Mouse (Mus musculus) right cerebral cortex, adult 2 months (tissue): ENCODE measurements around the gene Six4.
"Not testable (repeated sequence)": the region's sequence is repeated elsewhere in the genome, so short reads cannot be mapped to it uniquely, and the experiment has no call there.

Experiments used
- DNase-seq, 2 experiments: peaks; one replicate each; pipeline ENCODE4 v3.0.0; 2021 to 2022; ENCODE audit warnings: low spot score in 2 of 2

Six4 gene

DNA sequence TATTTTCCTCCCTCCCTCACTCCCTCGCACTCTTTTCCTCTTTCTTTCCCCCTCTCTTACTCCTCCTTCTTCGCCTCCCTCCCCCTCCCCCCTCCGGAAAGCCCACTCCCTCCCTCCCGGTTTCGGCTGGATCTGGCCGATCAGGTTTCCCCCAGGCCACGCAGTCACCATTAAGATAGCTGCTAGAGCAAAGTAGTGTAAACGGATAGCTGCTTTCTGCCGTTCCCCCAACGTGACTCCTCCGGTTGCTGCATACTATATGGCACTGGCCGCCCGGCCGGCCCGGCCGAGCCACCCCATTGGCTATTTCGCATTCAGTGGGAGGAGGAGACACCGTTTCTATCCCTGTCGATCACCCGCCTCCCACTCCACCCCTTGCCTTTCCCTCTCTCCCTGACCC lies at the start of gene Six4:
Six4 (minus strand) TSS at position 261 of the 400 bp plus-strand sequence.
- peak; percentile 47 to 51 for DNase-seq

DNA sequence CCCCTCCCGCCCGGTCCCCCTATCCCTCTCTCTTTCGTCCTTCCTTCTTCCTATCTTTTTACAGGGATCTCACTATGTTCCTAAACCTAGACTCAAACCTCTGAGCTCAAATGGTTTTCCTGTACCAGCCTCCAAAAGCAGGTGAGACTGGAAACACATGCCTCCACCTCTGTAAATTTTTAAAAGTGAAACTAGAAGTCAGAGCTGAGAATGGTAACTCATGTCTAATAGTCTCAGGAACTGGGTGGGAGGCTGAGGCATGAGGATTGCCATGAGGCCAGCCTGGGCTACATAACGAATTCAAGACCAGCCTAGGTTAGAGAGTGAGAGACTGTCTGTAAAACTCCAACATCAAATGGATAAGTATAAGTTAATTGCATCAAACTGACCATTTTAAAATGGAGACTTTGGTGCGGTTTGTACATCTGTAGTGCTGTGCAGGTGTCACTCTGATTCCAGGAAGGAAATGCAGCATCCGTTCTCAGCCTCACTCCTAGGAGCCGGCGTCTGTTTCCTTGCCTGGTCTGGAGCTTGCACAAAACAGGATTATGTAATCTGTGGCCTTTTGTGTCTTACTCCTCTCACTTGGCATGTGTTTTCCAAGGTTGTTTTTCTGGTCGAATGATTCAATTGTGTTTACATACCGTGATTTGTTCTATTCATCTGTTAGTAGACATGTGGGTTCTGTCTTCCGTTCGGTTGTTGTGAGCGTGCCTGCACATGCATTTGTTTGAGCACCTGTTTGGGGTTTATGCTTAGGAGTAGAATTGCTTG lies 49.3 kb upstream of the Six4 start:
- no peak for DNase-seq

GRCm38 (mm10) chr12:73160341-73160740 lies 47.1 kb upstream of the Six4 start:
- DNase-seq: peak in 1 of 2 experiments; percentile 8

DNA sequence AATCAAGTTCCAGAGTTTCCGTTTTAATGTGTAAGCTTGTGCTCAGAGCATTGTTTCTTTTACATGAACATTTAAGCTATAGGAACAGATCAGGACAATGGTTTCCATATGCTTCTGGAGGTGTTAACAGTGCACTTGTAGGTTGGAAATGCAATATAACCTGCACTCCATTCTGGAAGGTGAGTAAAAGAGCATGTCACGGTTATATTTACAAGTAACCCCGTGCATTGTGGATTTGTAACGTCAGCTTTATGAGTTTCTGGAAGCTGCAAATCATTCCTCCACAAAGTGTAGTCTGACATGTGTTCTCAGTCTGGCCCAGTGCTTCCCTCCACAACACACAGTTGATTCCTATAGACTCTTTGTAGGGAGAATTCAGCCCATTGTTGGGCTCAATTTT lies 40.9 kb upstream of the Six4 start:
- DNase-seq: no peak

- not testable (repeated sequence) for DNase-seq
Measured at GRCm38 (mm10) chr12:73151038-73151437, 37.8 kb upstream of the Six4 start.

DNA sequence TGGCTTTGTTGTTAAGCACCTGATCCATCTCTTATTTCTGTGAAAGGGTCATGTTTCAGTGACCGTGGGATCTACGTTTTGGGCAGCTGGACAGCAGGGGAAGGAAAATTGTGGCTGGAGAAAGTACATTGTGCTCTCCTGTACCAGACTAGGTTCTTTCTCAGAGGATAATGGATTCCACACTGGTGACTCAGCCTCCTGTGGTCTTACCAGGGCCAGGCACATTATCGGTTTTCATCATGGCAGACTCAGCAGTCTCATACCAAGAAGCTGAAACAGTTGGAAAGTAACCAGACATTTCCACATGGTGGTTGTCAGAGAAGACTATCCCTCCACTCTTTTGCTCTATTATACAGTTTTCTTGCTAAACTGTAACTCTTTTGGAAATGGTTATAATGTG lies 34.0 kb upstream of the Six4 start:
- no peak for DNase-seq

DNA sequence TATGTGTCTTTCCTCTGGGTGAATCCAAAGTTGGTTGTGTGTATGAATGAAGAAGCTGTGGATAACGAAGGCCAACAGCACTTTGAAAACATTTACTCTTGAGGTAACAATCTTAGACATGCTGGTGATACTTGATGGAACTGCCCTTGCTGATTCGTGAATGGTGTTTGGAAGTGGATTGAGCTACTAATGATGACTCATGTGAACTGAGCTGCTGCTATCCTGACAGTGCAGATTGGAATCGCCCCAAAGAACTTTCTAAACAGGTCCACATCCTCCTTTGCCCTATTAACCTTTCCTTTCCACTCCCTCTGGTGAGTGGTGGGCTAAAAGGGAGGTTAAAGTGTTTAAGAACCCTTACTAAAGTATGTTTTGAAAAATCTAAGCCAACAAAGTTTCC lies 27.5 kb upstream of the Six4 start:
- DNase-seq: no peak

GRCm38 (mm10) chr12:73125250-73125649 lies 12.0 kb upstream of the Six4 start:
- DNase-seq: no peak

- DNase-seq: peak; percentile 80 to 89
Measured at GRCm38 (mm10) chr12:73123093-73124041, 10.1 kb upstream of the Six4 start, which contains the start of gene Mnat1. Mnat1 (plus strand) TSS chr12:73123717.

GRCm38 (mm10) chr12:73112326-73113087 lies 749 bp downstream of the Six4 start:
- DNase-seq: peak; percentile 34 to 50

DNA sequence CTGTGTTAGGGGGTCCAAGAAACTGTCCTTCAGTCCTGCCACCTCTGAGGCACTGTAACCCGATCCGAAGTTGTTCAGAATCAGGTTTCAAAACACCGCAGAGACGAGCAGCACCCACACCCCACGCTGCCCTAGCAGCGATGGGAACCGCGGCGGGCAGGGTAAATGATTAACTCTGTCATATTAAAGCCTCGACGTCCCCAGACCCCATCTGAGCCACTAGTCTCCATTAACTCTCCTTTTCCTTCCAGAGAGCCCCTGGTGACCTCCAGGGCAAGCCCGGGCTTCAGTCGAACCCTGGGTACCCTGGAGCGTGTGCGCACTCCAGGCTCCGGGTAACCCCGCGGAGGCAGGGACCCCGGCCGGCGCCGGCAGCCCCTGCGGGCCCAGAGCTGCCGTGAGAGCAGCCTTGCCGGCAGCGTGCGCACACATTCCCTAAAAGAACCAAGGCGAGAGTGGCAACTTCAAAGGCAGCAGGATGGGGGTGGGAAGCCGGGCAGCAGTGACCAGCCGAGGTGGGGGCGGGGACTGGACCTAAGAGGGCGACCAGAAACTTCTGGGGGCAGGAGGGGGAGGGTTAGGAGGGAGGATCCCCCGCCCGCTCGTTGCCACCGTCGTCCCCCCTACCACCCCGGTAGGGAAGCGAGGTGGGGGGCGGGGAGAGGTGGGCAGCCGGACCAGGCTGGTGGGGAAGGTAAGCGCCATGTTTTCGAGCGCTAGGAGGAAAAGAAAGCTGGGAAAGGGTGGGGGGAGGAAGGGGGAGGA lies 1.5 kb downstream of the Six4 start:
- DNase-seq: no peak

- DNase-seq: peak in 1 of 2 experiments; percentile 13
Measured at GRCm38 (mm10) chr12:73110431-73111111, 2.7 kb downstream of the Six4 start.

DNA sequence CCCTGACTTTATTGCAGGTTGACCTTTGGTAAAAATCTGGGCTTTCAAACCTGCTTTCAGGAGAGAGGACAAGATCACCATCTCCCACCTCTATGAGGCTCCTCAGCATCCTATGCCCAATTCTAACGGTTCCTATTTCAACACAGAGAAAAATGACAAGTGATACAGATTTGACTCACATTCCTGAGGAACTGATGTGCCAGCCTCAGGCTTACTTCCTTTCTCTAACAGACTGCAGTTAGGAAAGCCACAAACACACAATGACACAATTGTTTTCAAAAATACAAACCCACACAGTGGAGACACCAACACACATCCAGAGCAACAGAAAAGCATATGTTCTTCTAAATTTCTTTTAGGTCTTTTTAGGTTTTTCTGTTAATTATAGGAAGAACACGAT lies 5.4 kb downstream of the Six4 start:
- no peak for DNase-seq

- DNase-seq: no peak
Measured at GRCm38 (mm10) chr12:73103713-73104112, 9.5 kb downstream of the Six4 start.

DNA sequence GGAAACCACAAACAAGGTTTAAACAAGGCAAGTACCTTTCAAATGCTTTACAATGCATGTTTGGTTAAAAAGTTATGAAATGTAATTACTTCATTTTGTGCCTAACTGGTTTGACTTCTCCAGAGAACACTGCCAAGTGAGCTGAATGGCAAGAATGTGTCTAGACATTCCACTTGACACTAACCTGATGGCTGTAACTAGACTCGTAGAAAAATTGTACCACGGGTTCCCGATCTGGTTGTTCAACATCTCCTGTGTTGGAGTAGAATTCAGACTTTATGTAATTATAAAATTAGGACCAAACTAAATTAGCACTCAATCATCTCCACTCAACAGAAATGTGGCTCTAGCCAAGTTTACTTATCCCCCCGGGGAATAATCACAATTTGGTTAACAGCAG lies 14.7 kb downstream of the Six4 start:
- no peak for DNase-seq

- DNase-seq: not testable (repeated sequence)
Measured at GRCm38 (mm10) chr12:73096177-73096576, 17.1 kb downstream of the Six4 start.

DNA sequence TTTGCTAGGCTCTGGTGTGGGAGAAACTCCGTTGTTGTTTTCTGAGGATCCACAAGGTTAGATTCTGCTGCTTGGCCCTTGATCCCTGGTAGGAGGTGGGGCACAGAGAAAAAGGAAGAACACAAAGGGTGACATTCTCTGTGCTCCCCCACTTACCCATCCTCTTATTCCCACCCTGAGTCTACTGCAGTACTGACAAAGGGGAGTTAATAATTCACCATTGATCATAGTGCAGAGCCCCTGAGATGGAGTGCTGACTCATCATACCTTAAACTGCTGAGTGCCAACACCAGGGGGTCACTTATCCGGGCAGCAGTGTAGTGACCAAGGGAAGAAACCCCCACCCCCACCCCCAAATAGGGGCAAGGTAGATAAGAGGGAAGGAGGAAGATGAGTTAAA lies 18.7 kb downstream of the Six4 start:
- DNase-seq: no peak

GRCm38 (mm10) chr12:73094189-73094588 lies 19.1 kb downstream of the Six4 start:
- no peak for DNase-seq

DNA sequence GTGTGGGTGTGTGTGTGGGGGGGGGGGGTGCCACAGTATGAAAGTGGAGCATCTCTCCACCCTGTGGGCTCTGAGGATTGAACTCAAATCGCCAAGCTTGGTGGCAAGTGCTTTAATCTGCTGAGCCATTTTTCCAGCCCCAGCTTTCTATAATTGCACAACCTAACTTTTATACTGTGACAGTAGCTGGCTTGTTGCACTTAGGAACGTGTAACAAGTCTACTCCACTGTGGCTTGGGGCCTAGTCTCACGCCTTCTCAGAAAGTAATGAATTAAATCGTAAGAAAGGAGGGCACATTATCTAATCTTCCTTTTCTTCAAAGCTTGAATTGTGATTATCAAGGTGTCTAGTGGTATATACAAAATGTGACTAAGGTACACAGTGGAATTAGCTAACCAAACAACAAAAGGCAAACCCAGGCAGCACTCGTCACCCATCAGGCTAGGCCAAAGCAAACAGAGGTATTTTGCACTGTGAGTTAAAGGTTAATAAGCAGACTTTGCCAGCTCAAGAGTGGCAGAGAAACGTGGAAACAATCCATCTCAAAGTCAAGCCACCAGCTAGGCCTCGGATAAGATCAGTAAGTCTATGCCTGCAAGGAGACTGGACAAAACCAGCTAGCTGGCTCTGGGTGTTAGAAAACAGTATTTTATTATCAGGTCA lies 22.5 kb downstream of the Six4 start:
- no peak for DNase-seq

- no peak for DNase-seq
Measured at GRCm38 (mm10) chr12:73088911-73089310, 24.3 kb downstream of the Six4 start.
